Mouse (Mus musculus): ENCODE measurements around the gene Snrpg. TPM values are rescaled to one million over a fixed set of nuclear protein-coding genes. Genes with fewer than 3 reads are reported as not detected.
A peak's percentile ranks its signal among the peaks of the same experiment; 100 is the strongest.

The Snrpg gene
- polyA plus RNA-seq, 1 experiment from 2014 or later = 427 TPM

GRCm38 (mm10) chr6:86364442-86365141 lies 6.5 kb upstream of the Snrpg start:
- Histone ChIP-seq H3K9ac (ENCODE audit: low read length) (peak overlapping the region; percentile 82), H3K27me3 (ENCODE audit: control insufficient read depth, insufficient read depth, low read length) (no peaks in the 10 kb centered on the region), H3K36me3 (ENCODE audit: control insufficient read depth, insufficient read depth, low read length) (no peaks in the 10 kb centered on the region), H3K4me3 (replicated peaks; ENCODE audit: low read length) (peak overlapping the region; percentile 72), H3K4me2 (ENCODE audit: low read depth, low read length) (peak overlapping the region; percentile 99), H3K9me3 (replicated peaks; ENCODE audit: control insufficient read depth, low read length) (no peaks in the 10 kb centered on the region), H3K27ac (ENCODE audit: low read length) (peak overlapping the region; percentile 14; the same call in 1 of the 2 replicates), H3K4me1 (ENCODE audit: control insufficient read depth, insufficient read depth, low read length) (peaks cover 9% of the 10 kb centered on the region)
- WGBS = 2% methylated on average over 17 of the region's 17 CpGs
- ATAC-seq (ENCODE audit: insufficient read depth, low FRiP score) = 0 out of 2 replicates have a peak, but pooled peaks have one; percentile 6

- no peaks in the 10 kb centered on the region for H3K9me3 ChIP-seq (replicated peaks; ENCODE audit: control insufficient read depth, low read length)
- H3K4me1 ChIP-seq (ENCODE audit: control insufficient read depth, insufficient read depth, low read length) = peaks cover 11% of the 10 kb centered on the region
- H3K36me3 ChIP-seq (ENCODE audit: control insufficient read depth, insufficient read depth, low read length) = no peaks in the 10 kb centered on the region
- peak within 1 kb of the TSS; percentile 90 for H3K27ac ChIP-seq (ENCODE audit: low read length)
- H3K4me2 ChIP-seq (ENCODE audit: low read depth, low read length) = peak within 1 kb of the TSS; percentile 99
- peak within 1 kb of the TSS; percentile 82 for H3K9ac ChIP-seq (ENCODE audit: low read length)
- under 1% methylated on average over 76 of the region's 76 CpGs for WGBS
- peak; percentile 97 for ATAC-seq (ENCODE audit: insufficient read depth, low FRiP score)
- no peaks in the 10 kb centered on the region for H3K27me3 ChIP-seq (ENCODE audit: control insufficient read depth, insufficient read depth, low read length)
- peak within 1 kb of the TSS; percentile 72 for H3K4me3 ChIP-seq (replicated peaks; ENCODE audit: low read length)
These were observed 5.6 kb upstream of the Snrpg start, which contains the start of gene Fam136a for GRCm38 (mm10) chr6:86365371-86366124. TSS of gene Fam136a (plus strand) at chr6:86365646.

- Histone ChIP-seq H3K27me3 (ENCODE audit: control insufficient read depth, insufficient read depth, low read length) (no peaks in the 10 kb centered on the region), H3K36me3 (ENCODE audit: control insufficient read depth, insufficient read depth, low read length) (no peaks in the 10 kb centered on the region), H3K27ac (ENCODE audit: low read length) (peak overlapping the region; percentile 90), H3K9ac (ENCODE audit: low read length) (peak overlapping the region; percentile 82), H3K9me3 (replicated peaks; ENCODE audit: control insufficient read depth, low read length) (no peaks in the 10 kb centered on the region), H3K4me2 (ENCODE audit: low read depth, low read length) (peak overlapping the region; percentile 99), H3K4me3 (replicated peaks; ENCODE audit: low read length) (peak overlapping the region; percentile 72), H3K4me1 (ENCODE audit: control insufficient read depth, insufficient read depth, low read length) (peaks cover 16% of the 10 kb centered on the region)
- ATAC-seq (ENCODE audit: insufficient read depth, low FRiP score) = peak; percentile 15; the same call in 1 of the 2 replicates
- WGBS = 38% methylated on average over 25 of the region's 25 CpGs
These were observed 4.8 kb upstream of the Snrpg start for GRCm38 (mm10) chr6:86366125-86366852.

GRCm38 (mm10) chr6:86366853-86367249 lies 4.3 kb upstream of the Snrpg start:
- 69% methylated on average over 2 of the region's 2 CpGs for WGBS

GRCm38 (mm10) chr6:86368479-86368878 lies 2.6 kb upstream of the Snrpg start:
- H3K4me1 ChIP-seq (ENCODE audit: control insufficient read depth, insufficient read depth, low read length) = peaks cover 22% of the 10 kb centered on the region
- no peak overlapping the region for H3K27ac ChIP-seq (ENCODE audit: low read length)
- H3K9me3 ChIP-seq (replicated peaks; ENCODE audit: control insufficient read depth, low read length) = no peaks in the 10 kb centered on the region
- H3K27me3 ChIP-seq (ENCODE audit: control insufficient read depth, insufficient read depth, low read length) = no peaks in the 10 kb centered on the region
- no peak overlapping the region for H3K9ac ChIP-seq (ENCODE audit: low read length)
- H3K4me2 ChIP-seq (ENCODE audit: low read depth, low read length) = no peak overlapping the region
- no peaks in the 10 kb centered on the region for H3K36me3 ChIP-seq (ENCODE audit: control insufficient read depth, insufficient read depth, low read length)
- H3K4me3 ChIP-seq (replicated peaks; ENCODE audit: low read length) = no peak overlapping the region
- WGBS = 90% methylated on average over 5 of the region's 5 CpGs
- no peak for ATAC-seq (ENCODE audit: insufficient read depth, low FRiP score)

More at GRCm38 (mm10) chr6:86366853-86367249, 4.3 kb upstream of the Snrpg start:
- Histone ChIP-seq H3K4me3 (replicated peaks; ENCODE audit: low read length) (peak overlapping the region; percentile 72), H3K4me1 (ENCODE audit: control insufficient read depth, insufficient read depth, low read length) (peaks cover 16% of the 10 kb centered on the region), H3K27me3 (ENCODE audit: control insufficient read depth, insufficient read depth, low read length) (no peaks in the 10 kb centered on the region), H3K9ac (ENCODE audit: low read length) (peak overlapping the region; percentile 82), H3K36me3 (ENCODE audit: control insufficient read depth, insufficient read depth, low read length) (no peaks in the 10 kb centered on the region), H3K9me3 (replicated peaks; ENCODE audit: control insufficient read depth, low read length) (no peaks in the 10 kb centered on the region), H3K27ac (ENCODE audit: low read length) (peak overlapping the region; percentile 90; the same call in 1 of the 2 replicates), H3K4me2 (ENCODE audit: low read depth, low read length) (peak overlapping the region; percentile 99)
- ATAC-seq (ENCODE audit: insufficient read depth, low FRiP score) = no peak

- WGBS = 61% methylated on average over 3 of the region's 3 CpGs
- H3K9me3 ChIP-seq (replicated peaks; ENCODE audit: control insufficient read depth, low read length) = no peaks in the 10 kb centered on the region
- peak overlapping the region; percentile 89 for H3K27ac ChIP-seq (ENCODE audit: low read length)
- H3K27me3 ChIP-seq (ENCODE audit: control insufficient read depth, insufficient read depth, low read length) = no peaks in the 10 kb centered on the region
- ATAC-seq (ENCODE audit: insufficient read depth, low FRiP score) = no peak
- peaks cover 22% of the 10 kb centered on the region for H3K4me1 ChIP-seq (ENCODE audit: control insufficient read depth, insufficient read depth, low read length)
- peak overlapping the region; percentile 83; the same call in 1 of the 2 replicates for H3K4me3 ChIP-seq (replicated peaks; ENCODE audit: low read length)
- peak overlapping the region; percentile 74; the same call in 1 of the 2 replicates for H3K4me2 ChIP-seq (ENCODE audit: low read depth, low read length)
- H3K9ac ChIP-seq (ENCODE audit: low read length) = peak overlapping the region; percentile 91
- no peaks in the 10 kb centered on the region for H3K36me3 ChIP-seq (ENCODE audit: control insufficient read depth, insufficient read depth, low read length)
These were observed 901 bp upstream of the Snrpg start for GRCm38 (mm10) chr6:86370093-86370713.

GRCm38 (mm10) chr6:86371340-86371911 lies 322 bp downstream of the Snrpg start:
- peak overlapping the region; percentile 74 for H3K4me2 ChIP-seq (ENCODE audit: low read depth, low read length)
- H3K9me3 ChIP-seq (replicated peaks; ENCODE audit: control insufficient read depth, low read length) = no peaks in the 10 kb centered on the region
- H3K27ac ChIP-seq (ENCODE audit: low read length) = peak overlapping the region; percentile 89
- peaks cover 17% of the 10 kb centered on the region for H3K4me1 ChIP-seq (ENCODE audit: control insufficient read depth, insufficient read depth, low read length)
- H3K27me3 ChIP-seq (ENCODE audit: control insufficient read depth, insufficient read depth, low read length) = no peaks in the 10 kb centered on the region
- peak overlapping the region; percentile 83 for H3K4me3 ChIP-seq (replicated peaks; ENCODE audit: low read length)
- H3K9ac ChIP-seq (ENCODE audit: low read length) = peak overlapping the region; percentile 91
- H3K36me3 ChIP-seq (ENCODE audit: control insufficient read depth, insufficient read depth, low read length) = 0 out of 2 replicates have a peak, but pooled peaks cover under 1% of the 10 kb centered on the region
- ATAC-seq (ENCODE audit: insufficient read depth, low FRiP score) = peak; percentile 96
- under 1% methylated on average over 50 of the region's 50 CpGs for WGBS

- peak overlapping the region; percentile 83 for H3K4me3 ChIP-seq (replicated peaks; ENCODE audit: low read length)
- peak overlapping the region; percentile 67 for H3K4me2 ChIP-seq (ENCODE audit: low read depth, low read length)
- H3K4me1 ChIP-seq (ENCODE audit: control insufficient read depth, insufficient read depth, low read length) = peaks cover 13% of the 10 kb centered on the region
- no peaks in the 10 kb centered on the region for H3K9me3 ChIP-seq (replicated peaks; ENCODE audit: control insufficient read depth, low read length)
- peak overlapping the region; percentile 91 for H3K9ac ChIP-seq (ENCODE audit: low read length)
- peaks cover 3% of the 10 kb centered on the region; the same call in 1 of the 2 replicates for H3K36me3 ChIP-seq (ENCODE audit: control insufficient read depth, insufficient read depth, low read length)
- ATAC-seq (ENCODE audit: insufficient read depth, low FRiP score) = no peak
- H3K27me3 ChIP-seq (ENCODE audit: control insufficient read depth, insufficient read depth, low read length) = no peaks in the 10 kb centered on the region
- WGBS = 4% methylated on average over 12 of the region's 12 CpGs
- H3K27ac ChIP-seq (ENCODE audit: low read length) = peak overlapping the region; percentile 89; the same call in 1 of the 2 replicates
These were observed 929 bp downstream of the Snrpg start for GRCm38 (mm10) chr6:86371950-86372516.
